Mouse (Mus musculus): ENCODE measurements around the gene Ets2.

The Ets2 gene

DNA sequence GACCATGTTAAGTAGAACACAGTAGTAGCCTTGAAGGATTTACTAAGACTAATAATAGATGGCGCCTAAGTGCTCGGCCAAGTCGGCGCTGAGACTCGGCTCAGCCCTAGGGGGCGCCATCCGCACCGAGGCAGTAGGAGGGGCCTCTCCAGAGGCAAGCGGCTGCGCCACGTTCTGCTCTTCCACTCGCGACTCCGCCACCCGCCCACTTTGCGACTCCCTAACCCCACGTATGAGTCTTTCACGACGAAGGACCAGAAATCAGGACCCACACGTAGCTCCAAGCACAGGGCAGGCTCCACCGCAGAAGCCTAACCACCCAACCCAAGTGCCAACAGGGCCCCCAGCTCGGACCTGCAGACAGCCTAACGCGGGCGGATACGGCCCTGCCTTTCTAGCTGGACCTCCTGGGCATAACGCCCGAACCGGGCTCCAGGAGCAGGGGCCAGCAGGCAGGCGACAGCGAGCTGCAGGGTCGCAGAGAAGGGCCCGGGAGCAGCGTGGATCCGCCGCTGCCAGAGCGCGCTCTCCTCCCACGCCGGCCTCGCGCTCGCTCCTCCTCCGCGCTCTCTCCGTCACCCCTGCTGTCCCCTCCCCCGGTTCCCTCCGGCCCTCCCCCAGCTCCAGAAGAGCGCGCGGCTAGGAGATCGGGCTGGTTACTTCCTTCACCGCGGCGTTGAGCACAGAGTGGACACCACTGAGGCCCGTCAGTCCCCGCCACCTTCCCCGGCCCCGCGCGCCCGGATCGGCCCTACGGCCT is at the start of gene Ets2:
TSS of gene Ets2 (plus strand) at position 274 of the 760 bp plus-strand sequence.
- peak; percentile 94 for DNase-seq

GRCm38 (mm10) chr16:95654204-95654611 is 47.7 kb upstream of the Ets2 start:
- DNase-seq, result no peak

GRCm38 (mm10) chr16:95656535-95656934 is 45.3 kb upstream of the Ets2 start:
- no peak for DNase-seq

DNA sequence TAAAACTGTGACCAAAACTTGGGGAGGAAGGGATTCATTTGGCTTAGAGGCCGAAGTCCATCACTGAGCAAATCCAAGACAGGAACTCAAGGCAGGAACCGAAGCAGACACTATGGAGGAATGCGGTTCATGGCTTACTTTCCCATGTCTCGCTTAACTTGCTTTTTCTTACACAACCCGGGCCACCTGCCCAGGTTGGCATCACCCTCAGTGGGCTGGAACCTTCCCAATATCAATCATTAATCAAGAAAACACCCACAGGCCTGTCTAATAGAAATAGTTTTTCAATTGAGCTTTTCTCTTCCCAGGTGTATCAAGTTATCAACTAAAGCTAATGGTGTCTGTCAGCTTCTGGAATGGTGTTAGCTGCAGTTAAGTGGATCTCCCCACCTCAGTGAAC is 44.7 kb upstream of the Ets2 start:
- no peak for DNase-seq

- DNase-seq, result no peak
Measured at GRCm38 (mm10) chr16:95657756-95658155, 44.1 kb upstream of the Ets2 start.

GRCm38 (mm10) chr16:95658836-95659430 is 42.9 kb upstream of the Ets2 start:
- DNase-seq, result peak; percentile 73 to 76

- peak; percentile 57 to 71 for DNase-seq
Measured at GRCm38 (mm10) chr16:95659461-95659860, 42.4 kb upstream of the Ets2 start.

GRCm38 (mm10) chr16:95660909-95661308 is 41.0 kb upstream of the Ets2 start:
- DNase-seq, result peak in 1 of 2 experiments; percentile 16

DNA sequence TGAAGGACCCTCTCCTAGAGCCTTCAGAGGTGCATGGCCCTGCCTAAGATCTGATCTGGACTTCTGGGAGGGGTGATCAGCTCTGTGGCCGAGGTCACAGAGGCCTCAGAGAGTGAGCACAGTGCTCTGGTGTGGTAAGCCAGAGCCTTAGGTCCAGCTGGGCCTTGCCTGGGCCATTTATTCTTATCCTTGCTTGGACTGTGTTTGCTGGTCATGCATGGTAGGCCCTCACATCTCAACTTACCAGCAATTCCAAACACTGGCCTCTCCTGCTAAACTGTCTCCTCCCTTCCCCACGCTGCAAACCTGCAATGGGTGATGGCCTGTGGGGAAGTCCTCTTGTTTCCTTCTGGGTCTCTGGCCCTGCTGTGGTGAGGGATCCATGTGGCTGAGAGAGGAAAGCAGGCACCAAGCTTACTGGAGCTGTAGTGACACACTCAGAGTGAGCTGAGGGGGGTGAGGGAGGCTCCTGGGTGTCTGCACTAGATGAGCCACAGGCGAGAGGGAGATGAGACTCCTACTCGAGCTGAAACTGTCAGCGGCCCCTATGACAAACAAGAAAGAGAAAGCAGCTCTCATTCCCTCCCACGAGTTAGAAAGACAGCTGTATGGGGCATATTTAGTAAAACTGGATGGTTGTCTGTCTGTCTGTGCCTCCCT is 36.3 kb upstream of the Ets2 start:
- DNase-seq, result no peak

GRCm38 (mm10) chr16:95666288-95666687 is 35.6 kb upstream of the Ets2 start:
- no peak for DNase-seq

GRCm38 (mm10) chr16:95667395-95668150 is 34.3 kb upstream of the Ets2 start:
- no peak for DNase-seq

GRCm38 (mm10) chr16:95668151-95668993 is 33.5 kb upstream of the Ets2 start:
- peak in 1 of 2 experiments; percentile 16 for DNase-seq

DNA sequence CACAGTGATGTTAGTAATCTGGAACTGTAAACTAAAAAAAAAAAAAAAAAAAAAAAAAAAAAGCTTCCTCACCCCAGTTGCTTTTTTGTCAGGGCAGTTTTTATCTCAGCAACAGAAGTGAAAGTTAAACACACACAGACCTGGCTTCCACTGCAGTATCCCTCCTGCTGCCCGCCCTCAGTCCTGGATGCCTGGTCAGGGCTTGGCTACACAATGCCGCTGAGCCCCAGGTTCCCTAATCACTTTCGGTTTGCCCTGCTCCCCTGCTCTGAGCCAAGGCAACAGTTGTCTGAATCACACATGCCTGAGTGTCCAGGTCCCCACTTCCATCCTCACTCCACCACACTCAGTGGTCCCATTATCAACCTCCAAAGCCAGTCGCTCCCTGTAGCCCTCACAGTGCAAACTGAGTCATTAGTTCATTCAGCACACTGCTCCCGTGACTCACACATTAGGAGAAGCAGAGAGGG is 27.4 kb upstream of the Ets2 start:
- peak; percentile 24 to 45 for DNase-seq

DNA sequence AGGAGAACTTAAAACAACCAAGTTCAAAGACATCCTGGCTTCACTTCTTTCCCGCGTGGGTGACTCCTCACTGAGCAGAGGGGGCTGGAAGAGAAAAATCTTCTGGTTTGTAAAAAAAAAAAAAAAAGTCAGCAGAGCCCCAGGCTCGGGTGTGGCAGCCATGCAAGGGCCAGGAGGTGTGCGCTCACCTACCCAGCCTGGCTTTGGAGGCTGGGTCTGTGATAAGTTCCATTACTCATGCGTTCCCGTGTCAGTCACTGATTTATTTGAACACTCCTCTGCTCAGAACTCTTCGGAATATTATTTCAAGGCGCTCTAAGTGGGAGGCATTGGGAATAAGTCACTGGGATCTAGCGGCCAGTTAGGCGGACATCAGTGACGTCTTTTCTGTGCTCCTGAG is 26.7 kb upstream of the Ets2 start:
- no peak for DNase-seq

- no peak for DNase-seq
Measured at GRCm38 (mm10) chr16:95676668-95677067, 25.2 kb upstream of the Ets2 start.

DNA sequence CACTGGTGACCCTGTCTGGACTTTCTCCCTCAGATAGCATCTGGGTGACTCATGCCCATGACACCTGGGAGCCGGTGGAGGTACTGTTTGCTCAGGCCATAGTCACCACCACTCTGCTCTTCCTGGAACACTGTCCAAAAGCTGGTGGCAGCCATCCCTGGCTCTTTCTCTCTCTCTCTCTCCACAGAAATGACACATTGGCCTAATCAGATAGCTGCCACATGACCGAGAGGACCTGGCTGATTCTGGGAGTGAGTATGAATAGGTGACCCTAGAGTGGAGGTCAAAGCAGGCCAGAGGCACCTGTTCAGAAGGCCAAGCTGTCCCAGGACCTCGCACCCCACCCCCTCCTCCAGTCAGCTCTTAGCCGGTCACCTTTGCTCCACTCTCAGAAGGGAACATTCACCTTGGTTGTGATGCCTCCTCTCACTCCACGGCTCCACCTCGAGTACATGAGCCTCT is 19.4 kb upstream of the Ets2 start:
- no peak for DNase-seq

GRCm38 (mm10) chr16:95685807-95686206 is 16.1 kb upstream of the Ets2 start:
- no peak for DNase-seq

GRCm38 (mm10) chr16:95686246-95686645 is 15.6 kb upstream of the Ets2 start:
- DNase-seq, result no peak

DNA sequence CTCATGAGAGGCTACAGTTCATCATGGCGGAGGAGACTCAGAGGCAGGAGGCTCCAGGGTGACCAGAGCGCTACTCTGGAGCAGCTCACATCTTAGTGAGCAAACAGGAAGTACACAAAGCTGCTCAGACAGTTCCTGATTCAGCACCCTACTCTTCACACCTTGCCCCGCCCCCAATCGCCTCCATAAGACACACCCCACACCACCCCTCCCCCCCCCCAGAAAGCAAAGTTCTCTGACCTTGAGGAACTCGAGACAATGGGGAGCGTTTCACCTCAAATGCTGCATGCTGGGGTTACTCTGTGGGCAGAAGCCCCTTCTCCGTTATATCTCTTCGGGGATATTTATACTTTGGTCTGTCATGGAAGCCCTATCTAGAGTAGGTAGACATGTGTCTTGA is 15.0 kb upstream of the Ets2 start:
- DNase-seq, result no peak

- DNase-seq, result no peak
Measured at GRCm38 (mm10) chr16:95688010-95688409, 13.9 kb upstream of the Ets2 start.

GRCm38 (mm10) chr16:95696599-95696998 is 5.3 kb upstream of the Ets2 start:
- DNase-seq, result peak in 1 of 2 experiments; percentile 14

DNA sequence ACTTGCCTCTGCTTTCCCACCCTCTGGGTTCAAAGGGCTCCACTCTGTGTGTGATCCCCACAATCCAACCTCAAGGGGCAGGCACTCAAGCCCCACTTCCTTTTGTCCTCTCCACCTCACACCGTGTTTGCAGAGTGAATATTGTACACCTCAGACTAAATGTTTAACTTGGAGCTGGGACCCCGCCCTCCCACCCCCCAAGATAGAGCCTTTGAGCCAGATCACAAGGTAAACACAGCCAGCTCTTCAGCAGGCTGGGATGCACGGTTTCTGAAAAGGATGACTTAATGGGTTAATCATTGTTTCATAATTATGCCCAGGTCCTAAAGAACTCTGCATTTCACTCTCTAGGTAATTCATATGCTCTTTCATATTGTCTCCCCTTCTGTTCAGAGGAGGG is 2.2 kb upstream of the Ets2 start:
- DNase-seq, result no peak

Data from lung, postnatal 4 days (tissue).